ENCODE assay signal across 40 mouse cellular contexts in the genomic region with DNA sequence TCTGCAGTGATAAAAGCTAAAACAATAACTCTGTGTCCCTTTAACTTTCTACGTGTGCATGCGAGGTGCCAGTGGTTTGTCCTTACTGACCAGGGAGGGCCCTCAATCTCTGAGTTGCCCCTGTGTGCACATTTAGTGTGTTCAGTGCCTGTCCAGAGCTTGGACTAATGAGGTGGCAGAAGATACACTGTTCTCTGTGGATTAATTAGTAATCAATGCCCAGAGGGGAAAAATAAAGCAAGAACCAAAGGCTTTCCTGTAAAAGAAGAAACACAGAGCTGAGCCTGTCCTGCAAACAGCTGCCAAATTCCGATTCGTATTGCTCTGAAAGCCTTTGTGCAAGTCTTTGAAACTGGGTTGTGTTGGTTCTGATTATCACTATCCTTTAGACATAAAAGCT. TPM values are rescaled to one million over a fixed set of nuclear protein-coding genes. Genes with fewer than 3 reads are reported as not detected.
DNase-seq lines count a peak whose midpoint lies in the region; ATAC-seq lines count a peak whose summit lies in the region.
"Had no signal": no experiment of that assay in that cellular context is flagged by ENCODE, and none has a peak within 500 bp of the region (broad histone marks: within the 10 kb centered on the region; RNA-seq: fewer than 3 reads in every experiment).

No protein-coding gene starts in this region.

- no peak overlapping the region for H3K4me3 ChIP-seq in heart, embryonic 16.5 days (ENCODE audit: low read length)
- H3K4me3 ChIP-seq in kidney, embryonic 16.5 days (ENCODE audit: low read length) = no peak overlapping the region
- H3K4me3 ChIP-seq: erythroblast, embryonic 14.5 days; gastrocnemius, adult 2 months; limb, embryonic 10.5 days; limb, embryonic 15.5 days; liver, embryonic 13.5 days; midbrain, embryonic 12.5 days; myocyte; neural tube, embryonic 13.5 days had no signal

- ATAC-seq in heart, embryonic 16.5 days (replicated peaks; ENCODE audit: extremely low read depth, insufficient read depth, low FRiP score) = no peak
- no peak for ATAC-seq in kidney, embryonic 16.5 days (ENCODE audit: low FRiP score, low TSS enrichment)
- ATAC-seq: activated CD4-positive, CD25-positive, alpha-beta regulatory T cell, adult 4 months; forebrain, embryonic 16.5 days; hindbrain, embryonic 16.5 days; lung, postnatal 0 days had no signal

- peaks cover 27% of the 10 kb centered on the region for H3K4me1 ChIP-seq in heart, embryonic 16.5 days (ENCODE audit: control insufficient read depth, insufficient read depth, low read length)
- H3K4me1 ChIP-seq in kidney, embryonic 16.5 days (ENCODE audit: insufficient read depth, low read length) = peaks cover 8% of the 10 kb centered on the region

- peak; percentile 33 for DNase-seq in heart, adult 11 months
- DNase-seq in heart, postnatal 4 days = no peak
- DNase-seq in heart, adult 9 months (ENCODE audit: low spot score in 2 of 2) = no peak
- DNase-seq in kidney, adult 8-10 months = peak; percentile 22 to 28
- peak; percentile 12 for DNase-seq in kidney, postnatal 14 days
- no peak for DNase-seq in ovary, postnatal 14 days (ENCODE audit: low spot score)
- DNase-seq: adrenal gland, adult 8-10 months; cerebellum, adult 2 months; cerebellum, postnatal 14 days; gastrocnemius, adult 2 months; gastrocnemius, postnatal 36 days; layer of hippocampus, adult 9-11 months; liver, embryonic 13.5 days; lung, adult 18-20 months; lung, postnatal 4 days; right cerebral cortex, adult 18-20 months; spleen, adult 18-20 months; thymus, adult 2 months; thymus, postnatal 36 days had no signal

- peak overlapping the region; percentile 87 for H3K4me2 ChIP-seq in heart, embryonic 16.5 days (ENCODE audit: low read depth, low read length)
- H3K4me2 ChIP-seq in kidney, embryonic 16.5 days (replicated peaks; ENCODE audit: low read depth, low read length) = no peak overlapping the region
- H3K4me2 ChIP-seq: limb, embryonic 15.5 days; liver, embryonic 13.5 days; midbrain, embryonic 12.5 days; neural tube, embryonic 13.5 days had no signal

- no peaks in the 10 kb centered on the region for H3K27me3 ChIP-seq in heart, embryonic 16.5 days (ENCODE audit: control insufficient read depth, insufficient read depth, low read length)
- peaks cover 12% of the 10 kb centered on the region; the same call in 1 of the 2 replicates for H3K27me3 ChIP-seq in kidney, embryonic 16.5 days (ENCODE audit: insufficient read depth, low read length)

- H3K9me3 ChIP-seq in heart, embryonic 16.5 days (replicated peaks; ENCODE audit: control insufficient read depth, low read length) = no peaks in the 10 kb centered on the region
- H3K9me3 ChIP-seq in kidney, embryonic 16.5 days (ENCODE audit: low read length) = no peaks in the 10 kb centered on the region
- H3K9me3 ChIP-seq: limb, embryonic 10.5 days; limb, embryonic 15.5 days; liver, embryonic 13.5 days; megakaryocyte, embryonic 14.5 days; midbrain, embryonic 12.5 days; neural tube, embryonic 13.5 days had no signal

- WGBS in heart, embryonic 16.5 days = 67% methylated on average over 4 of the region's 4 CpGs
- 80% methylated on average over 4 of the region's 4 CpGs for WGBS in kidney, embryonic 16.5 days

- H3K9ac ChIP-seq in heart, embryonic 16.5 days (ENCODE audit: low read length) = no peak overlapping the region
- no peak overlapping the region for H3K9ac ChIP-seq in kidney, embryonic 16.5 days (replicated peaks; ENCODE audit: low read length)
- H3K9ac ChIP-seq: limb, embryonic 15.5 days; liver, embryonic 13.5 days; midbrain, embryonic 12.5 days; neural tube, embryonic 13.5 days had no signal

- H3K36me3 ChIP-seq in heart, embryonic 16.5 days (ENCODE audit: control insufficient read depth, insufficient read depth) = no peaks in the 10 kb centered on the region
- no peaks in the 10 kb centered on the region for H3K36me3 ChIP-seq in kidney, embryonic 16.5 days (ENCODE audit: insufficient read depth, low read length)
- H3K36me3 ChIP-seq: limb, embryonic 10.5 days; limb, embryonic 15.5 days; liver, embryonic 13.5 days; midbrain, embryonic 12.5 days; neural tube, embryonic 13.5 days had no signal

- no peak overlapping the region for H3K27ac ChIP-seq in heart, embryonic 16.5 days (ENCODE audit: low read length)
- H3K27ac ChIP-seq in kidney, embryonic 16.5 days (ENCODE audit: low read length) = no peak overlapping the region
- H3K27ac ChIP-seq: gastrocnemius, adult 2 months; limb, embryonic 10.5 days; limb, embryonic 15.5 days; liver, embryonic 13.5 days; midbrain, embryonic 12.5 days; neural tube, embryonic 13.5 days had no signal

RNA-seq across cellular contexts. Expression of gene Sun3, which starts 1.4 kb away (rescaled TPM):
- 1 to 10 TPM; 6.9 to 8.7 TPM for total RNA-seq in heart, postnatal 4 days (2021)
- polyA plus RNA-seq in heart, embryonic 16.5 days (2015; fragmentation: Nextera tagmentation; extraction: Ambion mirVana) = 0.85 and 1.2 TPM in 2 replicates
- 0.19 and 0.26 TPM in 2 replicates for polyA plus RNA-seq in kidney, embryonic 16.5 days (2015; fragmentation: Nextera tagmentation; extraction: Ambion mirVana)
- total RNA-seq: adrenal gland, adult 8-10 months; adrenal gland, postnatal 4 days; CH12.LX; ES-E14; gastrocnemius, adult 2 months; gastrocnemius, postnatal 36 days; midbrain, postnatal 0 days had no signal
- polyA plus RNA-seq: activated CD4-positive, CD25-positive, alpha-beta regulatory T cell, adult 4 months; C2C12; cerebellum, adult 2 months; embryonic facial prominence, embryonic 14.5 days; erythroblast, embryonic 14.5 days; forebrain, embryonic 11.5 days; heart, embryonic 11.5 days; limb, embryonic 10.5 days; limb, embryonic 15.5 days; liver, embryonic 13.5 days; midbrain, embryonic 12.5 days; midbrain, postnatal 0 days; myocyte; thymus, adult 2 months had no signal

RNA-seq across cellular contexts. Expression of gene Gm11992, which starts 1.8 kb away (rescaled TPM):
- 1 to 10 TPM; 3.7 to 4.4 TPM for total RNA-seq in heart, postnatal 4 days (2021)
- 5.5 and 6.0 TPM in 2 replicates for polyA plus RNA-seq in heart, embryonic 16.5 days (2015; fragmentation: Nextera tagmentation; extraction: Ambion mirVana)
- 5.2 and 6.1 TPM in 2 replicates for polyA plus RNA-seq in kidney, embryonic 16.5 days (2015; fragmentation: Nextera tagmentation; extraction: Ambion mirVana)
- total RNA-seq: CH12.LX; gastrocnemius, adult 2 months; gastrocnemius, postnatal 36 days had no signal
- polyA plus RNA-seq: activated CD4-positive, CD25-positive, alpha-beta regulatory T cell, adult 4 months; C2C12; erythroblast, embryonic 14.5 days had no signal

RNA-seq across cellular contexts. Expression of gene Hus1, which starts 39.2 kb away (rescaled TPM):
- 10 to 100 TPM; 17.4 to 17.6 TPM for total RNA-seq in heart, postnatal 4 days (2021)
- 13.2 and 13.3 TPM in 2 replicates for polyA plus RNA-seq in heart, embryonic 16.5 days (2015; fragmentation: Nextera tagmentation; extraction: Ambion mirVana)
- polyA plus RNA-seq in kidney, embryonic 16.5 days (2015; fragmentation: Nextera tagmentation; extraction: Ambion mirVana) = 20.5 and 23.3 TPM in 2 replicates

Comparison
In these comparisons a context has a peak if more than half of its experiments do, and no peak if none do; other contexts are left out.
1. DNase-seq: peak in heart, adult 11 months (single experiment), kidney, adult 8-10 months (2 of 2) and kidney, postnatal 14 days (single experiment); none in heart, postnatal 4 days (single experiment), heart, adult 9 months (0 of 2) and ovary, postnatal 14 days (single experiment).